Mouse (Mus musculus) cerebellum, adult 2 months (tissue): ENCODE measurements around the gene Manf.

Experiments used
- CTCF ChIP-seq: fragments of 200-500 bp; IDR thresholded peaks from 2 replicates; pipeline ENCODE4 v1.5.1; 2011; ENCODE audit warnings: low read depth, mild to moderate bottlenecking, control low read depth, low read length, moderate library complexity, borderline replicate concordance; ENCODE audit not compliant: insufficient read depth
- POLR2A ChIP-seq: fragments of 200-500 bp; IDR thresholded peaks from 2 replicates; pipeline ENCODE4 v1.6.1; 2011; ENCODE audit warnings: low read length, control low read depth, borderline replicate concordance; ENCODE audit not compliant: insufficient read depth

DNA sequence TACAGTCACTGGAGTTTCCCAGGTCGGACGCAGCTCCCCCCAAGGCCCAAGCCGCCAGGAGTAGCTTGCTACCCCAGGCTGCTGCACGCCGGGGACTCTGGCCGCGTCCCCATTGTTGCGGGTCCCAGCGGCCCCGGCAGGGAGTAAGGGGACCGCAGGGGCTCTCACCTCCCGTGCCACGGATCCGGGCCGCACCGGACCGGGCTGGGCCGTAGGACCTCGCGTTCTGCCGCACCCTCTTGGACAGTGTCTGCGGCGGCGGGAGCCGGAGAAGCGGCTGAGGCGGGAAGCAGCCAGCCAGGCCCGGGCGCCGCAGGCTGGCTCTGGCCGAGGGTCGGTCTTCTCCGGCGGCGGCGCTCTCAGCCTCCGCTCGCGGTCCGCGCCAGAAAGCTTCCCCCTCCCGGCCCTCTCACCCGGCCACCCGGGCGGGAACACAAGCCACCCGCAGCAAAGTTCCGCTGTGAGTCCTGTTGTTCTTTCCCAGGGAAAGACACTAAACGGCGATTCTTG lies 102.9 kb downstream of the Manf start, which contains the start of gene Rad54l2:
- TF ChIP-seq CTCF (no peak), POLR2A (peak; percentile 55; the same call in 1 of the 2 replicates)
